Mouse (Mus musculus) forebrain, embryonic 15.5 days (tissue): ENCODE data around the gene Arhgap45. TPM values are rescaled to one million over a fixed set of nuclear protein-coding genes. Genes with fewer than 3 reads are reported as not detected.
A peak's percentile ranks its signal among the peaks of the same experiment; 100 is the strongest.

Source experiments
- ATAC-seq: fragments of 200-750 bp; cut with Nextera tagmentation; replicated peaks from 2 replicates; pipeline ENCODE4 v1.8.0; 2017; ENCODE audit warnings: mild to moderate bottlenecking, moderate TSS enrichment, moderate library complexity
- H3K27ac ChIP-seq: fragments of 300-500 bp; sonication (generic); replicated peaks from 2 replicates; pipeline ENCODE4 v1.5.1; 2015; ENCODE audit warnings: mild to moderate bottlenecking, inconsistent platforms
- H3K27me3 ChIP-seq: fragments of 300-500 bp; sonication (generic); 2 replicates; pipeline ENCODE4 v1.6.1; 2015; ENCODE audit warnings: inconsistent platforms
- H3K36me3 ChIP-seq: fragments of 300-500 bp; sonication (generic); 2 replicates; pipeline ENCODE4 v1.6.1; 2015; ENCODE audit warnings: mild to moderate bottlenecking, inconsistent platforms
- H3K4me1 ChIP-seq: fragments of 300-500 bp; sonication (generic); 2 replicates; pipeline ENCODE4 v1.6.1; 2015; ENCODE audit warnings: inconsistent platforms
- H3K4me2 ChIP-seq: fragments of 300-500 bp; sonication (generic); replicated peaks from 2 replicates; pipeline ENCODE4 v1.6.1; 2015; ENCODE audit warnings: mild to moderate bottlenecking, inconsistent platforms
- H3K4me3 ChIP-seq: fragments of 300-500 bp; sonication (generic); 2 replicates; pipeline ENCODE4 v1.5.1; 2015; ENCODE audit warnings: mild to moderate bottlenecking, inconsistent platforms
- H3K9ac ChIP-seq: fragments of 300-500 bp; sonication (generic); replicated peaks from 2 replicates; pipeline ENCODE4 v1.6.1; 2015; ENCODE audit warnings: mild to moderate bottlenecking, inconsistent platforms
- H3K9me3 ChIP-seq: fragments of 300-500 bp; sonication (generic); 2 replicates; pipeline ENCODE4 v1.6.1; 2016; ENCODE audit warnings: inconsistent platforms
- WGBS: fragments of 180-500 bp; shearing (Covaris S2); methylation state at CpG from one replicate; pipeline ENCODE4 v1.1.7; 2015; ENCODE audit warnings: mixed read lengths; 5-methylcytosine and 5-hydroxymethylcytosine counted together
- polyA plus RNA-seq: library from polyadenylated mRNA; unstranded; fragments of >200 nt; fragmentation: Nextera tagmentation; extraction: Ambion mirVana; gene quantifications from 2 replicates; pipeline ENCODE4 v1.2.1, GENCODE M21; 2015

The Arhgap45 gene
- polyA plus RNA-seq, 1 experiment from 2014 or later, result 1.3 TPM

DNA sequence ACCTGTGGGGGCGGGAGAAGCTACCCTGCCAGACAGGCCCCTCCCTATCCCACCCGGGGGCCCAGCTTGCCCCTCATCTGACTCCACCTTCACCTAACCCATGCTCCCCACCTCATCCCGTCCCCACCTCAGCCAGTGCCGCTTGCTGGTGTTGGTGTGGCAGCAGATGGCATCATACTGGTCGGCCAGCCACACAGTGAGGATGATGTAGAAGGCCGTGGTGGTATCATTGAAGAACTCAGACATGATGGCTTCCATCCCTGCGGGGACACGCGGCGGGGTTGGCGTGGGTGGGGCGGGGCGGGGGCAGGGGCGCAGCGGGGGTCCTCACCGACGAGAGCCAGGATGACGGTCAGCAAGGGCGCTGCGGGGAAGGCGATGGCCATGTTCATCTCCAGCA is 38.4 kb upstream of the Arhgap45 start:
- WGBS, result 95% methylated on average over 21 of the region's 21 CpGs
- Histone ChIP-seq H3K4me2 (no peak overlapping the region), H3K4me1 (peaks cover 22% of the 10 kb centered on the region), H3K9ac (no peak overlapping the region), H3K9me3 (no peaks in the 10 kb centered on the region), H3K36me3 (peaks cover 42% of the 10 kb centered on the region), H3K27ac (no peak overlapping the region), H3K27me3 (no peaks in the 10 kb centered on the region), H3K4me3 (no peak overlapping the region)
- no peak for ATAC-seq

DNA sequence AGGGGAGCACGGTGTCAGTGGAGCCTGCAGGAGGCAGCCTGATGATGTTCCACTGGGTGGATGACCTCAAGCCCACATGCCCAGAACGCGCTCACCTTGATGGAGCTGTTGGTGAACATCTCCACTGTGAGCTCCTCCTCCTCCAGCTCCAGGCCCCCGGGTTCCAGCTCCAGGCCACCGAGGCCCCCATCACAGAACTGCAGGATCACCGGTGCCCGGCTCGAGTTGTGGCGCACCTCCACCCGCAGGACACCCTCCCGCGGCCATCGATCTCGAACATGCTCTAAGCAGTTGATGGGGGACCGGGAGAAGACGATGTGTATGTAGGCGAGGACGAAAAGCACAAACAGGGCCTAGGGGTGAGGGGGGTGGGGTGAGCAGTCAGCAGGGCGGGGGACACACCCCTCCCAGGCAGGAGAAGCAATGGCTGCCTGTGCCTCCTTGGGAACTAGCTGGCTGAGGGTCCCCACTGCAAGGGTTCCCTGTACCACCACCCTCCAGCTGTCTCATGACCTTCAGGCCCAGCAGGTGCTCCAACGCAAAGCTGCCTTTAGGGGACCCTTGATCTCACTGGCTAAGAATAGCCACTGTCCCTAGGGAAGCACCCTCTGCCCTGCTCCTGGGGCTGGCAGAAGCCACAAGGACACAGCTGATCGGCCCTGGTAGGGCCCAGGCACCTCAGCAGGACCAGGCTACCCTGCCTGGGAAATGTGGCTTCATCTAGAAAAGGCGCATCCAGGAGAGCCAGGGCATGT is 36.9 kb upstream of the Arhgap45 start:
- no peak for ATAC-seq
- Histone ChIP-seq H3K4me1 (peaks cover 29% of the 10 kb centered on the region), H3K27me3 (no peaks in the 10 kb centered on the region), H3K9me3 (no peaks in the 10 kb centered on the region), H3K9ac (no peak overlapping the region), H3K4me3 (no peak overlapping the region), H3K27ac (no peak overlapping the region), H3K4me2 (no peak overlapping the region), H3K36me3 (peaks cover 42% of the 10 kb centered on the region)
- WGBS, result 93% methylated on average over 22 of the region's 22 CpGs

DNA sequence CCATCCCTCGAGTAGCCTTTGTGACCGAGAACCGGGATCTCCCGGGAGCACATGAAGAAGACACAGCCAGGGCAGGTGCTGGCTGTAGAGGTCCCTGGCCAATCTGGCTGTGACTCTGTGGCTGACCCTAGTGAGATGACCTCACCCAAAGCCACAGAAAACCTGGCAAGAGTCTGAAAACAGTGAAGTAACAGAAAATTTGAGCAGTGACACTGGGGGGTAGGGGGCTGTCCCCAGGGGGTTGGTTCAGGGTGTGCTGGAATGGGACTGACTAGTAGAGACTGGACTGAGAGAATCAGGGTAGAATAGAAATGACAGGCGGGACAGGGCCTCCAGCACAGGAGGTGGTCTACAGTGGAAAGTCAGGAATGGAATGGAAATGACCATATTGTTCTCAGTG is 33.2 kb upstream of the Arhgap45 start:
- peak overlapping the region; percentile 91 for H3K9ac ChIP-seq
- H3K27ac ChIP-seq, result peak overlapping the region; percentile 97
- peak overlapping the region; percentile 80 for H3K4me3 ChIP-seq
- H3K4me2 ChIP-seq, result peak overlapping the region; percentile 92
- H3K4me1 ChIP-seq, result peaks cover 51% of the 10 kb centered on the region
- H3K9me3 ChIP-seq, result no peaks in the 10 kb centered on the region
- H3K36me3 ChIP-seq, result peaks cover 11% of the 10 kb centered on the region
- peaks cover 17% of the 10 kb centered on the region for H3K27me3 ChIP-seq
- no peak for ATAC-seq
- 83% methylated on average over 5 of the region's 5 CpGs for WGBS

GRCm38 (mm10) chr10:79983670-79984069 is 32.8 kb upstream of the Arhgap45 start:
- WGBS, result 1% methylated on average over 16 of the region's 21 CpGs
- H3K36me3 ChIP-seq, result peaks cover 6% of the 10 kb centered on the region
- no peaks in the 10 kb centered on the region for H3K9me3 ChIP-seq
- H3K4me1 ChIP-seq, result peaks cover 56% of the 10 kb centered on the region
- H3K27ac ChIP-seq, result peak overlapping the region; percentile 97
- H3K27me3 ChIP-seq, result peaks cover 21% of the 10 kb centered on the region
- peak overlapping the region; percentile 80 for H3K4me3 ChIP-seq
- peak overlapping the region; percentile 92 for H3K4me2 ChIP-seq
- H3K9ac ChIP-seq, result peak overlapping the region; percentile 91
- peak; percentile 2; the same call in 1 of the 2 replicates for ATAC-seq

DNA sequence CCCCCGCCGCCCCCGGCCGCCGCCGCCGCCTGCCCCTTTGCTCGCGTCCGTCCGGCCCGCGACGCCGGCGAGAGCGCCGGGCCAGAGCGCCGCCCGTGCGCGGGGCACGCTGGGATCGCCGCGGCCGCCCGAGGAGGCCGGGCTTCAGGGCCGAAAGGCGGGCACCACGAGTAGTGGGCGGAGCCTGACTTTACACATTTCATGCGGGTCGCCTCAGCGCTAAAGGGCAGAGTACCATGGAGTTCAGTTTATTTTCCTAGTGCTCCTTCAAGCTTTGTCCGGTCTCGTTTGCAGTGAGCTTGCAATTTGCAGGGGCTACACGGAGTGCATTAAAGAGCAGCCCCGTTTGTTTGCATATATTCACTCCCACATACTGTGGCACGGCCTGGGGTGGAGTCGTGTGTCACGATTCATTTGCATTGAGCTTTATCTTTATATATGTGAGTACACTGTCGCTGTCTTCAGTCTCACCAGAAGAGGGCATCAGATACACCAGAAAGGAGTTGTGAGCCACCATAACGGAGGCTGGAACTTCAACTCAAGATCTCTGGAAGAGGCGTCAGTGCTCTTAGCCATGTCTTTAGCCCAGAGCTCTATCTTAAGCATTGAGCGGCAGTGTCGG is 32.1 kb upstream of the Arhgap45 start, which contains the start of gene Tmem259:
Tmem259 (minus strand) TSS at position 136 of the 622 bp plus-strand sequence.
- H3K27ac ChIP-seq, result peak within 1 kb of the TSS; percentile 97
- H3K36me3 ChIP-seq, result no peaks in the 10 kb centered on the region; the same call in 1 of the 2 replicates
- H3K4me3 ChIP-seq, result peak within 1 kb of the TSS; percentile 80
- H3K9ac ChIP-seq, result peak within 1 kb of the TSS; percentile 91
- peak within 1 kb of the TSS; percentile 92 for H3K4me2 ChIP-seq
- peak; percentile 82 for ATAC-seq
- no peaks in the 10 kb centered on the region for H3K9me3 ChIP-seq
- H3K4me1 ChIP-seq, result peaks cover 58% of the 10 kb centered on the region
- H3K27me3 ChIP-seq, result peaks cover 28% of the 10 kb centered on the region
- WGBS, result under 1% methylated on average over 44 of the region's 49 CpGs

- Histone ChIP-seq H3K4me1 (peaks cover 58% of the 10 kb centered on the region), H3K4me2 (peak overlapping the region; percentile 92), H3K27me3 (peaks cover 33% of the 10 kb centered on the region), H3K27ac (peak overlapping the region; percentile 97), H3K9ac (peak overlapping the region; percentile 91), H3K4me3 (peak overlapping the region; percentile 80), H3K9me3 (no peaks in the 10 kb centered on the region), H3K36me3 (no peaks in the 10 kb centered on the region)
- peak; percentile 94 for ATAC-seq
- 0% methylated on average over 22 of the region's 22 CpGs for WGBS
Observed at GRCm38 (mm10) chr10:79984871-79985270, 31.6 kb upstream of the Arhgap45 start.

- Histone ChIP-seq H3K4me1 (peaks cover 58% of the 10 kb centered on the region), H3K4me3 (peak overlapping the region; percentile 80), H3K9ac (peak overlapping the region; percentile 91), H3K9me3 (no peaks in the 10 kb centered on the region), H3K36me3 (no peaks in the 10 kb centered on the region), H3K27ac (peak overlapping the region; percentile 97), H3K4me2 (peak overlapping the region; percentile 92), H3K27me3 (peaks cover 36% of the 10 kb centered on the region)
- ATAC-seq, result no peak
- WGBS, result 3% methylated on average over 35 of the region's 35 CpGs
Observed at GRCm38 (mm10) chr10:79985334-79986231, 30.9 kb upstream of the Arhgap45 start.

DNA sequence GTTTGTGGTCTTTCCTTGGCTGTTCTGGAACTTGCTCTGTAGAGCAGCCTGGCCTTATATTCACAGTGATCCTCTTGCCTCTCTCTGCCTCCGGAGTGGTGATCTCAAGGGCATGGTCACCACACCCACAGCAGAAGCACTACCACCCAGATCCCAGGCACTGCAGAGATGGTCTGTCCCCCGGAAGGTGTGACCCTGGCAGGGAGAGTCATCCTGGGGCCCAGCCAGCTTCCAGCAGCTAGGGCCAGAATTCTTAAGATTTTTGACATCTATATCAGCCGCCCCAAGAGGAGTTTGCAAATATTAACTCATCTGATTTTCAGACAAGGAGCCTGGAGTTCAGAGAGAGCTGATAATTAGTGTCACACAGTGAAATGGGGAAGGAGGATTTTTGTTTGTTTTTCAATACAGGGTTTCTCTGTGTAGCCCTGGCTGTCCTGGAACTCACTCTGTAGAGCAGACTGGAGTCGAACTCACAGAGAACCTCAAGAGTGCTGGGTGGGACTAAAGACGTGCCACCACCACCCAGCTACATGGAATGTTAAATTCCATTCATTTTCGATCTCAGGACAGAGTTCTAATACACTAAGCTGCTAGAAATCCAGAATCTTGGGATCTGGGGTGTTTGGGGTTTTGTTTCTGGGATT is 30.1 kb upstream of the Arhgap45 start:
- H3K4me1 ChIP-seq, result peaks cover 52% of the 10 kb centered on the region
- peak overlapping the region; percentile 97 for H3K27ac ChIP-seq
- peaks cover 44% of the 10 kb centered on the region for H3K27me3 ChIP-seq
- WGBS, result 46% methylated on average over 6 of the region's 6 CpGs
- H3K9me3 ChIP-seq, result no peaks in the 10 kb centered on the region
- peak overlapping the region; percentile 91 for H3K9ac ChIP-seq
- ATAC-seq, result no peak
- H3K4me3 ChIP-seq, result peak overlapping the region; percentile 80
- H3K4me2 ChIP-seq, result peak overlapping the region; percentile 92
- H3K36me3 ChIP-seq, result no peaks in the 10 kb centered on the region

DNA sequence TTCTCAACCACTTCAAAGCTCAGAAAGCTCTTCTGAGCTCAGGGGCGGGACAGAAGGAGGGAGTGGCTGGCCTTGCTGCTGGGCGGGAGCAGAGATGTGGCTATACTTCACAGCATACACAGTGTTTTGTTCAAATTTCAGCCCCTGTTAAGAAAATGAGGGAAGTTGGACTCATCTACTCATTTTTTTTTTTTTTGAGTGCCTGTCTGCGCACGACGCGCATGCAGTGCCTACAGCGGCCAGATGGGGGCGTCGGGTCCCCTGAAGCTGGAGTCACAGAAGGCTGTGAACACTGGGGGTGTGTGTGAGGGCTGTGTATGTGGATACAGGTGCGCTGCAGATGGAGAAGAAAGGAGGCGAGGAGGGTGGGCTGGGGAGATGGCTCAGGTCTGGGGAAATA is 29.5 kb upstream of the Arhgap45 start:
- no peaks in the 10 kb centered on the region for H3K9me3 ChIP-seq
- H3K27ac ChIP-seq, result no peak overlapping the region
- no peak overlapping the region for H3K9ac ChIP-seq
- peaks cover 46% of the 10 kb centered on the region for H3K4me1 ChIP-seq
- H3K36me3 ChIP-seq, result no peaks in the 10 kb centered on the region
- H3K27me3 ChIP-seq, result peaks cover 44% of the 10 kb centered on the region
- WGBS, result 5% methylated on average over 11 of the region's 11 CpGs
- H3K4me3 ChIP-seq, result peak overlapping the region; percentile 7; the same call in 1 of the 2 replicates
- 0 out of 2 replicates have a peak overlapping the region, but pooled peaks have one; percentile 5 for H3K4me2 ChIP-seq
- no peak for ATAC-seq

DNA sequence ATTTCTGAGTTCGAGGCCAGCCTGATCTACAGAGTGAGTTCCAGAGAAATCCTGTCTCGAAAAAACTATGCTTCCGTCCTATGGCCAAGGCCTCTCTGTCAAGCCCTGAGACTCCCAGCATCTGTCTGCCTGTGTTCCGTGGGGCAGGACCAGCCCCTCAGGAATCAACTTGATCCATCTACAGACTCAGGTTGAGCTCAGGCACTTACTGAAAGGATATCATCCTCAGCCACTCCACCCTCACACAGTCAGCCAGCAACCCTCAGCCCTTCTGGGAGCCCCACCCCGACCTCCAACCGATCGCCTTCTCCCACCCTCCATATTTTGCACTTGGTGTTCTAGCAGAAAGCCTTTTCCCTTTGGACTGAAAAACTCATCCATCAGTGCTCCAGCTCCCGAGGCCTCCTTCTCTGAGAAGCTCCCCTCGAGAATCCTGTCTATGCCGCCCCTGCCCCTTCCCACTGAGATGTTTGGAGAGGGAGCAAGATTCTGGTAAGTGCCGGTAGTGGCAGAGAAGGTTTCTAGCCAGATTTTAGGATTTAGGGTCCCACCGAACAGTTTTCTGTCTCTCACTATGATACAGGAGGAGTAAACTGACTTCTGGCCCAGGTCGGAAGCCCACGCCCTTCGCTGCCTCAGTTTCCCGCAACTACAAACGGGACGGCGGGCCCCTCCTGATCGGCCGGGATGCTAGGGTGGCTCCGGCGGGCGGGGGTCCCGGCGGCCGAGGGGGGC is 28.5 kb upstream of the Arhgap45 start:
- no peak for ATAC-seq
- Histone ChIP-seq H3K9me3 (no peaks in the 10 kb centered on the region), H3K27me3 (peaks cover 44% of the 10 kb centered on the region), H3K36me3 (no peaks in the 10 kb centered on the region), H3K4me3 (peak overlapping the region; percentile 33), H3K27ac (no peak overlapping the region), H3K9ac (peak overlapping the region; percentile 25), H3K4me2 (peak overlapping the region; percentile 45), H3K4me1 (peaks cover 38% of the 10 kb centered on the region)
- 13% methylated on average over 27 of the region's 27 CpGs for WGBS
